Mouse (Mus musculus): Measurements from ENCODE around the gene Cnot8.

GRCm38 (mm10) chr11:58062586-58062985 lies 41.4 kb upstream of the Cnot8 start:
- TF ChIP-seq TAL1 (IDR thresholded peaks at IDR 0.05; ENCODE audit: low read length) = no peak
- no peak for TF ChIP-seq GATA1 (IDR thresholded peaks at IDR 0.05; ENCODE audit: low read length)

Measured in erythroblast, embryonic 14.5 days (primary cell).